Mouse (Mus musculus) spleen, postnatal 14 days (tissue): ENCODE measurements around the gene Incenp.
"Not testable (repeated sequence)": the region's sequence is repeated elsewhere in the genome, so short reads cannot be mapped to it uniquely, and the experiment has no call there.

Source experiments
- DNase-seq, 2 experiments: peaks; one replicate each; pipeline ENCODE4 v3.0.0; 2021 to 2022; ENCODE audit warnings: low spot score in 2 of 2

The Incenp gene

DNA sequence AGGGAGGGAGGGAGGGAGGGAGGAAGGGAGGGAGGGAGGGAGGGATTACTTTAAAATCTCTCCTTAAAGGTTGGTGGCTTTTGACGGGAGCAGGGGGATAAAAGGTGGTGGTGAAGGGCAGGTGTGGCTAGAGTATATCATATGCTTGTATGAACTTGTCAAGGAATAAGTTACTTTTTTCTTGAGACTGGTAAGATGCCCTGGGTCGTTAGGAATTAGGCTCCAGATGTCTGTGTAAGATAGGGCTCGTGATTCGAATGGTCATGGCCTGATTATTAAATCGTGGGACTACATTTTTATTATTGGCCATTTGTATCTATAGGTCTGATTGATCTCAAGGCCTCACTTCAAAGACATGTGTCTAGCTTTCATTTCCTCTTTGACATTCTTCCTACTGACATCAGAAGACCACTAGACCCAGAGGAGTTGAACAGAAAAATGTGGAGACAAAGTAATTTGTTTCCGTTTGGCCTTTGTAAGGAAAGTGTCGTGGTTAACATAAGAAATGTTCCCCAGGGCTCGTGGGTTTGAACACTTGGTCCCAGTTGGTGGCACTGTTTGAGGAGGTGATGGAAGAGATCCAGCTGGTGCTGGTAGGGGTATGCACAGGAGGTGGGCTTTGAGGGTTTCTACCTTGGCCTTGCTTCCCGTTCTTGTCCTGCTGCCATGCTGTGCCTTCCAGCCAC is 19.0 kb upstream of the Incenp start:
- no peak for DNase-seq

DNA sequence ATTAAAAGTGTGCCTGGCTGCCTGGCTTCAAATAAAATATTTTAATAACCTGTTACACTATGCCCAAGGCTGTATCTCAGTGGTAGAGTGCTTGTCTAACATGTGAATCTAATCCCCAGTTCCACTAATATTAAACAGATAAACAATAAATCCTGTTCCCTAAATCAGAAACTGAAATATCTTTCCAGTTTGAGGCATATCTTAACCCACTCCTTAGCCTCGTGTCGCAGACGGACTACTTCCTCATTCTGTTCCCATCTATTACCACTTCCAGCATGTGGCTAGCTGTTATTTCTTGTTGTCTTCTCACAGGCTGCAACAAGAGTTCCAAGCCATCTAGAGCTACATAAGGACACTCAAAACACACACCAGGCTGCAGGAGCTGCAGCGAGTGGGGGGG is 18.4 kb upstream of the Incenp start:
- no peak for DNase-seq

DNA sequence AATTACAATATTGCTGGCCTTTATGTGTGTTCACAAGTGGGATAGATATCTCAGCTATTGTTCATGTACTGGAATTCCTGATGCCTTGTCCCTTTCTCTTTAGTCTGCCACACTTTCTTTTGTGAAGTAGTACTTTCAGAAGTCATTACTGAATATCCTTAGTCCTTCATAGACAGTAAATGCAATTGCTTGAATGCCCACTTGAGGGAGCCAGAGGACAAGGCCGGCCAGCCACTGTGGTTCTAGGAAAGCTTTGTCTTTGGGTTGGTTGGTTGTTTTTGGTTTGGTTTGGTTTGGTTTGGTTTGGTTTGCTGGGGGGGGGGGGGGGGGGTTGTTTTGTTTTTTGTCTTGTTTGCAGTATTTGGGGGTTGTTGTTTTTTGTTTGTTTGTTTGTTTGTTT is 16.6 kb upstream of the Incenp start:
- peak; percentile 65 to 86 for DNase-seq

DNA sequence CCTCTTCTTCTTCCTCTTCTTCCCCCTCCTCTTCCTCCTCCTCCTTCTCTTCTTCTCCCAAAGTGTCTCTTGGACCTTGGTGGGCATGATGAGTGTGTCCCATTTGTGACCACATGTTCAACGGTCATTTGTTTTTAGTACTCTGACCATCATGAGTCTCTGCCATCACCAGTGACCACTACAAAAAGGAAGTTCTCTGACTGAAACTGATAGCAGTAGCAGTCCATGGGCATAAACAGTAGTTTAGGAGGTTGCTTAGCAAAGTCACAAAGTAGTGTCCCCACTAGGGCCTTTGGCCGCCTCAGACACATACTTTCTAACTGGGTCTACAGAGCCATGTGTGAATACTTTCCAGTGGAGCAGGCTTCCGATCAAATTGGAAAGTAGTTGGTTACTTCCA is 15.0 kb upstream of the Incenp start:
- DNase-seq = no peak

DNA sequence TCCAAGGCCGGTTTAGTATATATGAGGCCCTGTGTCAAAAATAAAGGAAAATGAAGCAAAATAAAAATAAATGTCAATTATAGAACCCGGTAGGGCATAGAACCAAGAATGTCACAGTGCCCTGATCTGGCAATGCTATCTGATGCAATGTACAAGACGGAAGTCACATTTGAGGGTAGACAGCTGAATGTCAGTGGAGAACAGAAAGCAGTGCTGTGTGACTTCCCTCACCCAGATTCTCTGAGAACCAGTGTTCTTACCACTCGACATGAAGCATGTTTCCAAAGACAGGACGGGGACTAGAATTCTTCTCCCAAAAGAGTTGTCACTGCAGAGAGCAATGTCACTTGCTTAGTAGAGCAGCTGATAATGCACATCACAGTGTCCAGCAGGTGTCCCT is 14.4 kb upstream of the Incenp start:
- no peak for DNase-seq

DNA sequence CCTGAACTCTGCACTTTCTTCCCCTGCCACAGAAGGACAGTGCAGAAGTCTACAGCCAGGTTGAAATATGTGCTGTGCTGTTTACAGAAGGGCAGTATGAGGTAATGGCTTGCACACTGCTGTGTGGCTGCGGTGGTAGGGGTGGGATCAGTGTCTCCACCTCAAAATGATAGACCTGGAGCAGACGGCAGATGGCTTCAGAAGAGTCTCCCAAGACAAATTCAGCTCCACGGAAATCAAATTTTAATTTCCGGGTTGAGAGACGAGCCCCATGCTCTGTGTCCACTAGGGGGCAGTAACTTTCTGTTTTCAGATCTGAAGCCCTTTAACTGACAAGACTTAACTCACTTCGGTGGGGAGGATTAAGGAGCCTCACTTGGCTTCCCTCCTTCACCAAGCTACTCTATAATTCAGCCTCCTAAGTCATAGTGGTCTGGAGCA is 12.0 kb upstream of the Incenp start:
- DNase-seq = peak in 1 of 2 experiments; percentile 30

DNA sequence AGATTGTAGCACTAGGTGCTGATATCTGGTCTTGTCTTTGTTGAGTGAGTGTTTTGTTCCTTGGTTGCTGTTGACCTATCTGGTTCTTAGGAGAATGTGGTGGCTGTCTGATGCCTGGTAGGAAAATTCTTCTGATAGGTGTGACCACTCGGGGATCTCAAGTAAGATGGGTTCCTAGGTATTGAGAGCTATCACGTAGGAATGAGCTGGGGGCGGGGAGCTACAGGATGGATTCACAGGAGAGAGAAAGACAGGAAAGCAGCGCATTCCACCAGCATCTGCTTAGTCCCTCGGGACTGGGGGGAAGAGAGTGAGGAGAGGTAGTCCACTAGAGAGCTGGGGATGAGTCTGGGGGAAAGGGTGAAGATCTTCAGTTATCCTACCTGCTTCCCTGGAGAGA is 10.0 kb upstream of the Incenp start:
- no peak for DNase-seq

DNA sequence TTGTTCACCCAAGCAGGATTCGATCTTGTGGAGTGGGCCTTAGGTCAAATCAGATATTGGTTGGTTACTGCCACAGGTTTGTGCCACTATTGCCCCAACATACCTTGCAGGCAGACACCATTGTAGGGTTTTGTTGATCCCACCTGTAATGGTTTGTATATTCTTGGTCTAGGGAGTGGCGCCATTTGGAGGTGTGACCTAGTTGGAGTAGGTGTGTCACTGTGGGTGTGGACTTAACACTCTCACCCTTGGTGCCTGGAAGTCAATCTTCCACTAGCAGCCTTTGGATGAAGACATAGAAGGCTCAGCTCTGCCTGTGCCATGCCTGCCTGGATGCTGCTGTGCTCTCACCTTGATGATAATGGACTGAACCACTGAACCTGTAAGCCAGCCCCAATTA is 1.3 kb upstream of the Incenp start:
- DNase-seq = not testable (repeated sequence)

DNA sequence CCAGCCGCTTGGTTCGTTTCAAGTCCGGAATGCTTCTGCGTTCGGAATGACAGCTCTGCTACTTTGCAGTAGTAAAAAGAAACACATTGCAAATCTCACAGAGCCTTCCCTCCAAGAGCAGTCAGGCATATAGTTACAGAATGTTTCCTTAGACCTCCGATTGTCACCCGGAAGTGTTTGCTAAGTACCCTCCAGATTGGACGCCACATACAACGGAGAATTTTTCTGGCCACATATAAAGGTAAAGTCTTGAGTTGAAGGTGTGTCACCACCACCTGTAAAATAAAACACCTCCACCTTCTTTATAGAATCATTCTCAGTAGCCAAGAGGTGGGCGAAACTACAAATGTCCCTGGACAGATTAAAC is 412 bp upstream of the Incenp start:
- DNase-seq = no peak

DNA sequence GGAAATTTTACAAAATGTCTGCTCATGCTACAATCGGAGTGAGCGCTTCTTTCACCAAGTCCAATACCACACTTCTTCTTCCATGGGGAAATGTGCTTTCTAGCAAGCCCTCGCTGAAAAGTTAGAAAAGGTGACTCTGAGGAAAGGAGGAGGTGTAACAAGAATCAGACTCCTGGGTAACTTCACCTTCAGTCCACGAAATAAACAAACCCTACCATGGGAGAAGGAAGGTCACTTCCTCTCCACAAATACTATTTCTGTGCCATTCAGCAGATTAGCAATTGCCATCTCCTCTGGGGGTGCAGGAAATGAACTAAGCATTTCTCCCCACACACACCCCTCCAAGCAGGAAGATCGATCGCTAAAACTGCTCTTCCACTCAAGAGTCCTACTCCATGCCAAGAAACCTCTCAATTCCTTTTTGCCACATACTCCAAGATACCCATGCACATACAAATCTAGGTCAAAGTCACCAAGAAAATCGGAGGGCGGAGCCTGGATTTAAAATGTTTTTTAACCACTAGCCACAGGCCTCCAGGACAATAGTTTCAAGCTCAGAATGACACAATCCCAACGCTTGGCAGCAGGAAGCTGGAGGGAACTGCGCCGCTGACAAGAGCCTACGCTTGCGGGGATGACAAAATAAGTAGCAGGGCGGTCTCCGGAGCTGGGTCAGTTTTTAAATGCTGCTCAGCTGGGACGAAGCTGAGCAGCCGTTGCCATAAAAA is 848 bp downstream of the Incenp start:
- DNase-seq = peak in 1 of 2 experiments; percentile 25

DNA sequence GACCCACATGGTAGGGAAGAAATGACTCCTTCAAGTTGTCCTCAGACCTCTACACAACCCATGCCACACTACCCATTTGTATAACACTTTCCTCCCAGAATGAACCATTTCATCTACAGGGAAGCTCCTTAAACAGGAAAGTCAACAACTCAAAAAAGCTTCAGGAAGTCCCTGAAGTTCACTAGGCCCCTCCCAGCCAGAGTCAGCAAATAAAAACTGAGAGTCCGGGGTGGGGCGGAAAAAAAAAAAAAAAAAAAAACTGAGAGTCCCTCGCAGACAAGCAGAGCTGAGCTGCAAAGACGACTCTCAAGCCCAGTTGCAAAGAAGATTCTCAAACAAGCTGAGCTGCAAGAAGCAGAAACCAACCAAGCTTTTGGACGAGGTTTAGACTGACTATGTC is 3.3 kb downstream of the Incenp start:
- no peak for DNase-seq

DNA sequence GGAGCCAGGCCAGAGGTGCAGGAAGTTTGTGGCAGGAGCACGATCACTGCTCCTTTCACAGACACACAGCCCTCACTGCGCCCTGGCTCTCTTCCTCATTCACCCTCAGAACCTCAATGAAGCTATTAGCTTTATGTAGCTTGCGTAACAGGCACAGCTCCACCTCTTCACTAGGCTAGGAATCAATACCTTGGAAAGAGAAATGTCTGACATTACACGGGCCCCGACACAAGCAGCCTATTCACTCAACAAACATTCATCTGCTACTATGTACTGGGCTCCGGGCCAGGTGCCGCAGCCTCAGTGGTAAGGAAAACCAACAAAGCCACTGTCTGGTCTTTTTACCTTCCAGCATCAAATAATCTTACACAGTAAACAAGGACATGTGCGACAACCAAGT is 12.6 kb downstream of the Incenp start:
- no peak for DNase-seq

DNA sequence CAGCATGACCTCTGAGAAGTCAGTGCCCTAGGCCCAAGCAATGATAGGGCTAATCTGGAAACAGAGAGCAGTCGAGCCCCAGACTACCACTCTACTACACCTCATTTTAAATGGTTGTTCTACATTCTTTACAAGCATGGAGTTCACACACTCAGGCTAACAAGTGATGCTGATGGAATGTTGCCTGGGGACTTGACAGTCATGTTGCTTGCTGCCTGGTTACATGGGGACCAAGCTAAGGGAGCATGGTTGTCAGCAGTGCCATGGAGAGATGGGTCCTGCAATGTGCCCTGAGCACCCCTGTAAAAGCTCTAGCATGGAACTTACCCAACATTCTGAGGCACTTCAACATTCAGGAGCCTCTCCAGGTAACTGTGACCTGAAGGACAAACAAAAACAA is 13.0 kb downstream of the Incenp start:
- DNase-seq = no peak

DNA sequence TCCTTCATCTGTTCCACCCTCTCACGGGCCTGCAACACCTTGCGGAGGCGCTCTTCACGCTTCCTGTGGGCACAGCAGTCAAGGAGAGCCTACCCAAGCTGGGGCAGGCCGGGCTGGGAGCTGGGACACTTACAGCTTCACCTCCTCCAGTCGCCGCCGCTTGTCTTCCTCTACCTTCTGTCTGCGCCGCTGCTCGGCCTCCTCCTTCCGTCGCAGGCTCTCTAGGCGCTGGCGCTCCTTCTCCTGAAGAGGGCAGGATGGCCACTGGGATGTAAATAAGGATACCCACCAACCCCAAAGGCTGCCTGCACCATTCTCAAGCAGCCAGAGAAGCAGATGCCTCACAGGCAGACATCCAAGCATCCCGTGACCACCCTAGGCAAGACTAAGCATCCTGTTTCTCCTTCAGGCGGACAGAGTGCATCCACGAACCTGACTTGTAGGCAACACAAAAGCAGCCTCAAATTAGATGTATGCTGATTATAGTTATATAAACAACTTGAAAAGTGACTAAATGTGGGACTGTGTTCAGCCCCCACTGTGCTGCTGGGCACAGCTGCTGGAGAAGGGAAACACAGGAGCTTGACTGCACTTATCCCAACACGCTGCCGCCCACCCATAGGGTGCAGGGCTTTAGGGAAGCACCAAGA is 21.0 kb downstream of the Incenp start:
- DNase-seq = no peak

DNA sequence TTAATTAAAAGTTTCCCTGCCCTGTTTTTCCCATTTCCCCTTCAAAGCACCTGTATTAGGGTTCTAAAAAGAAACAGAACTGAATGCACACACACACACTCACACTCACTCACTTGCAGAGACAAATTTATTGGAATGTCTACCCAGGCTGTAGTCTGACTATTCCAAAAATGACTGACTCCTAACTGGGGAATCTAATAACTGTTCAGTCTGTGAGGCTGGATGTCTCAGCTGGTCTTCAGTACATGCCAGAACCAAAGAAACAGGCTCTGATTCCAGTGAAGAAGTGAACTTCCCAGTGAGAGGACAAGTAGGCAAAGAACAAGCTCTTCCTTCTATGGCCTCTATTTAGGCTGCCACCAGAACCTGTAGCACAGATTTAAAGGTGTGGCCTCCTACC is 33.9 kb downstream of the Incenp start:
- DNase-seq = no peak

DNA sequence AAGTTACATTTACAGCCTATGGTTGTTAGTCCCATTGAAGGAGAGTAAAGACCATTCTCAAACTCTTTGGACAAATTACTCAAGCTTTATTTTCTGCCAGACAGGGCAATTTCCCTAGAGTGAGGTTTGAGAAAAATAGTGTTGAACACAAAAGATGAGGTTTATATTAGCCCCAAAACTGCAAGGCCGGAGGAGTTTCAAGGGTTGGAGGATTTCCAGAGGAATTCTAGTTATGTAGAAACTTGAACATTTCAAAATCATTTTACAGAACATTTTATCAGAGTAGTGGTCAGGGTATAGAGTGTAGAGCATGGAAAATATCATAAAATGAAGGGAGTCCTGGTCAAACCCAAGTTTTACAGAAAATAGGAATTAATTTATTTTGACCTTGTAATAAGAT is 34.5 kb downstream of the Incenp start:
- no peak for DNase-seq

DNA sequence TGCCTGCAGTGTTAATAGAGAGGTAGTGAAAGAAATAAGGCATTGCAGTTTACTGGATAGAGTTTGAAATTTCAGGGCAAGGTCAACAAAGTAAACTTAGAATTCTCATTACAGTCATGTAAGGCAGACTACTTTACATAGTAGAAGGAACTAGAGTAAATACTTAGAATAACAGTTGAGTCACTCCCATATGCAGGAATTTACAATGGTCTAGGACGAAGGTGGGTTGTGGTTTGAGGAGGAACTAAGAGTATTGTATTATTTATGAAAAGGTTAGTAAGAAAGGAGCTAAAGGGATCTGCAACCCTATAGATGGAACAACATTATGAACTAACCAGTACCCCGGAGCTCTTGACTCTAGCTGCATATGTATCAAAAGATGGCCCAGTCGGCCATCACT is 38.5 kb downstream of the Incenp start:
- DNase-seq = not testable (repeated sequence)

DNA sequence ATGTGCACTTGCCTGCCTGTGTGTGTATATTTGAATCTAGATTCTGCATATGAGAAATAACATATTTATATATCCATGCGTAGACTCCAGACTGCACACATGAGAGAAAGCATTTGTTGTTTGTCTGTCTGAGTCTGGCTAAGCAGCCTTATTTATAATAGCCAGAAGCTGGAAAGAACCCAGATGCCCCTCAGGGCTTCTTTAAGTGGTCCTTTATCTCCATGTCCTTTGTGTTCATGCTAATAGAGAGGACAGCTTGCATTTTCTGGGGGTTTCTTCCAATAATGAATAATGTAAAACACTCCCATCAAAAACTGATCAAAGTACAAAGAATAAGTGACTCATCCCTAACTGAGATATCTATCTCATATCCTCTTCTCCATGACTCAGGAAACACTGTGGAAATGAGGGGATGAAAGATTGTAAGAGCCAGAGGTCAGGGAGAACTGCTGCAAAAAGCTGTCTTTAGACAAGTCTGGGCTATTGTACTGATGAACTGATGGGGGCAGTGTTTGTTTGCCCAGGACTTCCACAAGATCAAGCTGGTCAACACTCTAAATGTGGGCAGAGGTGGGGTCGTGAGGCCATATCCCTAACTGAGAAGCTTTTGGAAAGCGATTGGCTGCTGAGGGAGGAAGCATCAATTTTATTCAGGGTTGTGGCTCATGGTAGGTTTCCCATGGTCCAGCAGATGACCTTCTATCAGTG is 49.8 kb downstream of the Incenp start:
- not testable (repeated sequence) for DNase-seq

DNA sequence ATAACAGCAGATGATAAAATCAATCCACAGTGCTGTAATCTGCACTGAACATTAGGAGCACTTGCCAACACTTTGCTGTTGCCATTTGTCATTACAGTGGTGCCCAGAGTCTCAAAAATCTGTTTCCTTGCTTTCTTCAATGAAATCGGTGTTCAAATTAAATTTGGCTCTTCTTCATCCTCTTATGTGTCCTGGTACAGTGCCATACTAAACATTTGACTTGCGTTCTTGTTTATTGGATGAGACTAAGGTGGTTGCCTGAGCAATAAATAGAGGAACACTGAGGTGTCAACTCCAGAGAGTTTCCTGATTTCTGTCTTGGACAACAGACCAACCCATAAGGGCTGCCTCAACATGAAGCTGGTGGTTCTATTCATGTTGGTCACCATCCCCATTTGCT is 52.1 kb downstream of the Incenp start, which contains the start of gene Scgb2a2:
TSS of gene Scgb2a2 (plus strand) at position 301 of the 400 bp plus-strand sequence.
- no peak for DNase-seq

DNA sequence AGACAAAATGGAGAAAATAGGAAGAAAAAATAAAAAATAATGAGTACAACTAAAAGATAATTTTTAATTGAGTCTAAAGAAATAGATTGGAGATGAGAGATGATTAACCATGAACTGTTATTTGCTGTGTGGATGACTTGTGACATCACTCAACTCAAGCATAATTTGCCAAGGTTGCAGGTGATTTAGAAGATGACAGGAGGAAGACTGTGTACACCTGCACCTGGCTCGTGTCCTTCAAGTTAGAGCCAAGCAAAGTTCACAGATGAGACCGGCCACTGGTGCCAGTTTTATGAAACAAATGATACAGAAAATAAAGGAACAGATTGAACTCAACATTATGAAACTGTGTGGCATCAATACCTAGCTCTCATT is 62.0 kb downstream of the Incenp start:
- DNase-seq = no peak

DNA sequence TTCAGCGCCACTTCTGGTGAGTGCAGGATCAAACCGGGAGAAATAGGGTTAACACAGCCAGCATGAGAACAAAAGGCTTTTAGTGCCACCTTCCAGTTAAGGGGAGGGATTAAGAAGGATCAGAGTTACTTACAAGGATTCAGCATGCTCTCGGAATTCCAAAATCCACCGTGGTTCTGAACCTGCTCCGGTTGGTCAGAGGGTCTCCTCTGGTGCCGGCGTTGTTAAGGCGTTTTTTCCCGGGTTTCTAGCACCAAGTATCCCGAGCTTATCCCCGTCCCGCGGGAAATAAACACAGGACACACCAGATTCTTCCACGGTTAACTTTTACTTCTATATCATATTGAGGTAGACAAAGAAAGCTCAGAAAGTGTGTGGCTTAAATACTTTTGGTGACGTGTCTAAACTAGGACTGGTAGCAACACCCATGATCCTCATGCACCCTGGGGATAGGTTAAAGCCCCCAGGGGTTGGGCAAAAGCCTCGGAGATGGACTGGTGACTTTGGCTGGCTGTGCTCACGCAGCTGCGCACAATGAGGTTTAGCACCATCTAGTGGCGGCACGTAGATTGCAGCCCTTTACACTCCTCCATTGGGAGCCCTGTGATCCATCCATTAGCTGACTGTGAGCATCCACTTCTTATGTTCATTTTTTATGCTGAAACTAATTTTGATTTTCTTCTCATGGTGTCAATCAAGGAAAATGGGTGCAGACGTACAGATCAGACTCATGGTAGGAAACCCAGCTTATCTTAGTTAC is 62.6 kb downstream of the Incenp start:
- peak; percentile 11 to 33 for DNase-seq
